Mouse (Mus musculus) ES-Bruce4 (cell line): ENCODE results near the gene A730061H03Rik.

ENCODE experiments used
- CTCF ChIP-seq: IDR thresholded peaks from one replicate; pipeline ENCODE4 v1.8.1; 2011; ENCODE audit warnings: low read depth, low read length
- POLR2A ChIP-seq: IDR thresholded peaks from one replicate; pipeline ENCODE4 v1.8.1; 2011; ENCODE audit warnings: low read length; ENCODE audit not compliant: insufficient read depth

- TF ChIP-seq POLR2A (no peak), CTCF (no peak)
These were observed 38.5 kb upstream of the A730061H03Rik start for GRCm38 (mm10) chr14:55598521-55599390.
